Mouse (Mus musculus): ENCODE measurements around the gene Naaa. TPM values are rescaled to one million over a fixed set of nuclear protein-coding genes. Genes with fewer than 3 reads are reported as not detected.
A peak's percentile ranks its signal among the peaks of the same experiment; 100 is the strongest.

Naaa gene
- polyA plus RNA-seq, 1 experiment, result not detected

GRCm38 (mm10) chr5:92282571-92282970 is 4.6 kb upstream of the Naaa start:
- WGBS, result 56% methylated on average over 4 of the region's 4 CpGs
- TF ChIP-seq POLR2A (IDR thresholded peaks at IDR 0.05; ENCODE audit: insufficient read depth, low read depth, low read length), result no peak
- TF ChIP-seq CTCF (IDR thresholded peaks at IDR 0.05; ENCODE audit: insufficient read depth, low read depth, low read length), result no peak
- no peak overlapping the region for H3K4me3 ChIP-seq (ENCODE audit: insufficient read depth, low read depth, low read length)
- H3K27ac ChIP-seq (ENCODE audit: insufficient read depth, low read depth, low read length), result no peak overlapping the region
- H3K4me1 ChIP-seq (ENCODE audit: control insufficient read depth, insufficient read depth, low read length), result peaks cover 5% of the 10 kb centered on the region; the same call in 1 of the 2 replicates

- TF ChIP-seq CTCF (IDR thresholded peaks at IDR 0.05; ENCODE audit: insufficient read depth, low read depth, low read length) (no peak), POLR2A (IDR thresholded peaks at IDR 0.05; ENCODE audit: insufficient read depth, low read depth, low read length) (no peak)
- Histone ChIP-seq H3K27ac (ENCODE audit: insufficient read depth, low read depth, low read length) (no peak overlapping the region), H3K4me3 (ENCODE audit: insufficient read depth, low read depth, low read length) (no peak overlapping the region), H3K4me1 (ENCODE audit: control insufficient read depth, insufficient read depth, low read length) (peaks cover 8% of the 10 kb centered on the region; the same call in 1 of the 2 replicates)
- WGBS, result 90% methylated on average over 10 of the region's 10 CpGs
Observed at GRCm38 (mm10) chr5:92278942-92279537, 1.1 kb upstream of the Naaa start.

- 90% methylated on average over 7 of the region's 7 CpGs for WGBS
- H3K4me1 ChIP-seq (ENCODE audit: control insufficient read depth, insufficient read depth, low read length), result no peaks in the 10 kb centered on the region
- TF ChIP-seq POLR2A (IDR thresholded peaks at IDR 0.05; ENCODE audit: insufficient read depth, low read depth, low read length), result no peak
- no peak for TF ChIP-seq CTCF (IDR thresholded peaks at IDR 0.05; ENCODE audit: insufficient read depth, low read depth, low read length)
- H3K27ac ChIP-seq (ENCODE audit: insufficient read depth, low read depth, low read length), result no peak overlapping the region
- no peak overlapping the region for H3K4me3 ChIP-seq (ENCODE audit: insufficient read depth, low read depth, low read length)
Observed at GRCm38 (mm10) chr5:92270496-92270895, 7.5 kb downstream of the Naaa start.

GRCm38 (mm10) chr5:92263761-92264359 is 14.1 kb downstream of the Naaa start:
- H3K4me3 ChIP-seq (ENCODE audit: insufficient read depth, low read depth, low read length), result no peak overlapping the region
- 25% methylated on average over 4 of the region's 4 CpGs for WGBS
- H3K4me1 ChIP-seq (ENCODE audit: control insufficient read depth, insufficient read depth, low read length), result peaks cover 3% of the 10 kb centered on the region
- no peak overlapping the region for H3K27ac ChIP-seq (ENCODE audit: insufficient read depth, low read depth, low read length)
- TF ChIP-seq CTCF (IDR thresholded peaks at IDR 0.05; ENCODE audit: insufficient read depth, low read depth, low read length) (no peak), POLR2A (IDR thresholded peaks at IDR 0.05; ENCODE audit: insufficient read depth, low read depth, low read length) (no peak)

GRCm38 (mm10) chr5:92262646-92263045 is 15.3 kb downstream of the Naaa start:
- H3K4me1 ChIP-seq (ENCODE audit: control insufficient read depth, insufficient read depth, low read length), result peaks cover 3% of the 10 kb centered on the region
- no peak overlapping the region for H3K4me3 ChIP-seq (ENCODE audit: insufficient read depth, low read depth, low read length)
- H3K27ac ChIP-seq (ENCODE audit: insufficient read depth, low read depth, low read length), result no peak overlapping the region
- WGBS, result 85% methylated on average over 8 of the region's 8 CpGs
- no peak for TF ChIP-seq CTCF (IDR thresholded peaks at IDR 0.05; ENCODE audit: insufficient read depth, low read depth, low read length)
- TF ChIP-seq POLR2A (IDR thresholded peaks at IDR 0.05; ENCODE audit: insufficient read depth, low read depth, low read length), result no peak

GRCm38 (mm10) chr5:92256218-92256617 is 21.8 kb downstream of the Naaa start, which contains the start of gene Ppef2:
TSS of gene Ppef2 (minus strand) at chr5:92256278.
- TF ChIP-seq POLR2A (IDR thresholded peaks at IDR 0.05; ENCODE audit: insufficient read depth, low read depth, low read length) (no peak), CTCF (IDR thresholded peaks at IDR 0.05; ENCODE audit: insufficient read depth, low read depth, low read length) (no peak)
- H3K27ac ChIP-seq (ENCODE audit: insufficient read depth, low read depth, low read length), result no peak within 1 kb of the TSS
- 39% methylated on average over 6 of the region's 6 CpGs for WGBS
- no peak within 1 kb of the TSS for H3K4me3 ChIP-seq (ENCODE audit: insufficient read depth, low read depth, low read length)
- 0 out of 2 replicates have a peak, but pooled peaks cover 3% of the 10 kb centered on the region for H3K4me1 ChIP-seq (ENCODE audit: control insufficient read depth, insufficient read depth, low read length)

GRCm38 (mm10) chr5:92254476-92254875 is 23.5 kb downstream of the Naaa start:
- Histone ChIP-seq H3K4me1 (ENCODE audit: control insufficient read depth, insufficient read depth, low read length) (0 out of 2 replicates have a peak, but pooled peaks cover 3% of the 10 kb centered on the region), H3K4me3 (ENCODE audit: insufficient read depth, low read depth, low read length) (no peak overlapping the region)
- 78% methylated on average over 6 of the region's 6 CpGs for WGBS

GRCm38 (mm10) chr5:92252797-92253343 is 25.1 kb downstream of the Naaa start:
- WGBS, result 20% methylated on average over 18 of the region's 18 CpGs
- Histone ChIP-seq H3K4me1 (ENCODE audit: control insufficient read depth, insufficient read depth, low read length) (0 out of 2 replicates have a peak, but pooled peaks cover 3% of the 10 kb centered on the region), H3K27ac (ENCODE audit: insufficient read depth, low read depth, low read length) (no peak overlapping the region), H3K4me3 (ENCODE audit: insufficient read depth, low read depth, low read length) (no peak overlapping the region)
- TF ChIP-seq CTCF (IDR thresholded peaks at IDR 0.05; ENCODE audit: insufficient read depth, low read depth, low read length) (peak; percentile 28; the same call in 1 of the 2 replicates), POLR2A (IDR thresholded peaks at IDR 0.05; ENCODE audit: insufficient read depth, low read depth, low read length) (no peak)

More at GRCm38 (mm10) chr5:92254476-92254875, 23.5 kb downstream of the Naaa start:
- no peak for TF ChIP-seq CTCF (IDR thresholded peaks at IDR 0.05; ENCODE audit: insufficient read depth, low read depth, low read length)
- TF ChIP-seq POLR2A (IDR thresholded peaks at IDR 0.05; ENCODE audit: insufficient read depth, low read depth, low read length), result no peak
- H3K27ac ChIP-seq (ENCODE audit: insufficient read depth, low read depth, low read length), result no peak overlapping the region

GRCm38 (mm10) chr5:92252031-92252430 is 25.9 kb downstream of the Naaa start:
- TF ChIP-seq POLR2A (IDR thresholded peaks at IDR 0.05; ENCODE audit: insufficient read depth, low read depth, low read length) (no peak), CTCF (IDR thresholded peaks at IDR 0.05; ENCODE audit: insufficient read depth, low read depth, low read length) (no peak)
- Histone ChIP-seq H3K4me3 (ENCODE audit: insufficient read depth, low read depth, low read length) (no peak overlapping the region), H3K27ac (ENCODE audit: insufficient read depth, low read depth, low read length) (no peak overlapping the region), H3K4me1 (ENCODE audit: control insufficient read depth, insufficient read depth, low read length) (0 out of 2 replicates have a peak, but pooled peaks cover 3% of the 10 kb centered on the region)
- WGBS, result 95% methylated on average over 6 of the region's 6 CpGs
